Mouse (Mus musculus) heart, embryonic 16.5 days (tissue): ENCODE measurements at regions not wholly inside any gene's neighbourhood (a gene's known extent, or its start where the extent isn't known, plus 50 kb on each side); places are given as distances from the start of the nearest gene placed in this dataset.

Source experiments
- ATAC-seq: fragments of 200-750 bp; cut with Nextera tagmentation; replicated peaks from 2 replicates; pipeline ENCODE4 v1.8.0; 2017; ENCODE audit warnings: moderate number of reproducible peaks; ENCODE audit not compliant: insufficient read depth, low FRiP score; ENCODE audit errors: extremely low read depth
- H3K27ac ChIP-seq: fragments of 300-500 bp; sonication (generic); 2 replicates; pipeline ENCODE4 v1.5.1; 2014; ENCODE audit warnings: mild to moderate bottlenecking, low read length, control low read depth, moderate library complexity
- H3K27me3 ChIP-seq: fragments of 300-500 bp; sonication (generic); 2 replicates; pipeline ENCODE4 v1.6.1; 2014; ENCODE audit warnings: low read length, mixed read lengths; ENCODE audit not compliant: control insufficient read depth, insufficient read depth
- H3K36me3 ChIP-seq: fragments of 300-500 bp; sonication (generic); 2 replicates; pipeline ENCODE4 v1.6.1; 2014; ENCODE audit not compliant: control insufficient read depth, insufficient read depth
- H3K4me1 ChIP-seq: fragments of 300-500 bp; sonication (generic); 2 replicates; pipeline ENCODE4 v1.6.1; 2014; ENCODE audit warnings: low read length, mixed read lengths; ENCODE audit not compliant: control insufficient read depth, insufficient read depth
- H3K4me2 ChIP-seq: fragments of 300-500 bp; sonication (generic); 2 replicates; pipeline ENCODE4 v1.6.1; 2014; ENCODE audit warnings: low read depth, mild to moderate bottlenecking, control low read depth, low read length
- H3K4me3 ChIP-seq: fragments of 300-500 bp; sonication (generic); 2 replicates; pipeline ENCODE4 v1.5.1; 2014; ENCODE audit warnings: mild to moderate bottlenecking, control low read depth, low read length
- H3K9ac ChIP-seq: fragments of 300-500 bp; sonication (generic); 2 replicates; pipeline ENCODE4 v1.6.1; 2014; ENCODE audit warnings: low read length, control low read depth
- H3K9me3 ChIP-seq: fragments of 300-500 bp; sonication (generic); replicated peaks from 2 replicates; pipeline ENCODE4 v1.6.1; 2016; ENCODE audit warnings: low read length; ENCODE audit not compliant: control insufficient read depth
- WGBS: fragments of 180-500 bp; shearing (Covaris S2); extraction: QIAGEN DNeasy Blood & Tissue Kit; methylation state at CpG from one replicate; pipeline ENCODE4 v1.1.7; 2014; 5-methylcytosine and 5-hydroxymethylcytosine counted together

- no peaks in the 10 kb centered on the region for H3K36me3 ChIP-seq
- no peak overlapping the region for H3K27ac ChIP-seq
- H3K4me1 ChIP-seq: peaks cover 37% of the 10 kb centered on the region
- no peak overlapping the region for H3K4me3 ChIP-seq
- no peak overlapping the region for H3K4me2 ChIP-seq
- H3K9me3 ChIP-seq: no peaks in the 10 kb centered on the region
- no peak for ATAC-seq
- H3K9ac ChIP-seq: no peak overlapping the region
- WGBS: 98% methylated on average over 1 of the region's 1 CpGs
- peaks cover 19% of the 10 kb centered on the region for H3K27me3 ChIP-seq
Measured at GRCm38 (mm10) chr15:38164848-38165247, 739.5 kb downstream of the 4930447A16Rik start.

- Histone ChIP-seq H3K9ac (no peak overlapping the region), H3K4me2 (no peak overlapping the region), H3K27ac (no peak overlapping the region), H3K36me3 (no peaks in the 10 kb centered on the region), H3K4me3 (no peak overlapping the region), H3K4me1 (peaks cover 43% of the 10 kb centered on the region), H3K27me3 (peaks cover 19% of the 10 kb centered on the region), H3K9me3 (no peaks in the 10 kb centered on the region)
- 42% methylated on average over 7 of the region's 7 CpGs for WGBS
- ATAC-seq: peak; percentile 38; the same call in 1 of the 2 replicates
Measured at GRCm38 (mm10) chr15:38165881-38166445, 740.6 kb downstream of the 4930447A16Rik start.

- 95% methylated on average over 5 of the region's 5 CpGs for WGBS
Measured at GRCm38 (mm10) chr15:38166476-38166875, 741.1 kb downstream of the 4930447A16Rik start.

GRCm38 (mm10) chr15:38167618-38168152 lies 742.3 kb downstream of the 4930447A16Rik start:
- H3K27ac ChIP-seq: no peak overlapping the region
- H3K9me3 ChIP-seq: no peaks in the 10 kb centered on the region
- no peak overlapping the region for H3K4me2 ChIP-seq
- no peak for ATAC-seq
- H3K4me1 ChIP-seq: peaks cover 43% of the 10 kb centered on the region
- peaks cover 18% of the 10 kb centered on the region for H3K27me3 ChIP-seq
- H3K36me3 ChIP-seq: no peaks in the 10 kb centered on the region
- H3K9ac ChIP-seq: no peak overlapping the region
- 45% methylated on average over 7 of the region's 7 CpGs for WGBS
- no peak overlapping the region for H3K4me3 ChIP-seq

More at GRCm38 (mm10) chr15:38166476-38166875, 741.1 kb downstream of the 4930447A16Rik start:
- Histone ChIP-seq H3K4me2 (no peak overlapping the region), H3K4me3 (no peak overlapping the region), H3K9me3 (no peaks in the 10 kb centered on the region), H3K4me1 (peaks cover 43% of the 10 kb centered on the region), H3K27me3 (peaks cover 19% of the 10 kb centered on the region), H3K9ac (no peak overlapping the region), H3K27ac (no peak overlapping the region), H3K36me3 (no peaks in the 10 kb centered on the region)
- ATAC-seq: no peak

GRCm38 (mm10) chr15:38169191-38169590 lies 743.8 kb downstream of the 4930447A16Rik start:
- H3K4me1 ChIP-seq: peaks cover 43% of the 10 kb centered on the region
- ATAC-seq: no peak
- H3K27me3 ChIP-seq: peaks cover 10% of the 10 kb centered on the region
- H3K4me3 ChIP-seq: peak overlapping the region; percentile 4; the same call in 1 of the 2 replicates
- no peak overlapping the region for H3K27ac ChIP-seq
- H3K9me3 ChIP-seq: no peaks in the 10 kb centered on the region
- peak overlapping the region; percentile 54 for H3K4me2 ChIP-seq
- H3K36me3 ChIP-seq: no peaks in the 10 kb centered on the region
- WGBS: 55% methylated on average over 8 of the region's 8 CpGs
- no peak overlapping the region for H3K9ac ChIP-seq
